Mouse (Mus musculus): Measurements from ENCODE around the gene Aunip.
A peak's percentile ranks its signal among the peaks of the same experiment; 100 is the strongest.

Gene Aunip

DNA sequence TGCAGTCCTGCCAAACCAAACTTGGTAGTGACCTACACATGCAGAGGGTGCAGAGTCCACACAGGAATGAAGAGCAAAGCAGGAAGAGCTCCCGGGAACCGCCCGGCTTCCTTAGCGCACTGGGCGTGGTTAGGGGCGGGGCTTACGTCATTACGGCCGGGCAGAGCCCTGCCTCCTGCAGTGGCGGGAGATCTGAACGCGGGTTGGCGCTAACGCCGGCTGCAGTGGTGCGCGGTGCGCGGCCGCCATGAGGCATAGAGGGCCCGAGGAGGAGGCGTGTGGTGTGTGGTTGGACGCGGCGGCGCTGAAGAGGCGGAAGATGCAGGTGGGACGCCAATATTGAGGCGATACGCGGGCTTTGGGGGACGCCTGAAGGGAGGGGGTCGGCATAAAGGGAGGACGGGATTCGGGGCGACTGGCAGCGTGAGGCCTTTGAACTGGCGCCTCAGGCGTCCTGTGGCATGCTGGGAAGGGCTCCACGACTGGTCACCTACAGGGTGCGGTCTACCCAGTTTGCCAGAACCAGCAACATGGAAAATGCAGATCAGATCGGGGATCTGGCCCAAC lies at the start of gene Aunip:
Gene Aunip (plus strand): TSS at position 155 of the 567 bp plus-strand sequence.
- DNase-seq (ENCODE audit: low read depth) = peak; percentile 96

DNA sequence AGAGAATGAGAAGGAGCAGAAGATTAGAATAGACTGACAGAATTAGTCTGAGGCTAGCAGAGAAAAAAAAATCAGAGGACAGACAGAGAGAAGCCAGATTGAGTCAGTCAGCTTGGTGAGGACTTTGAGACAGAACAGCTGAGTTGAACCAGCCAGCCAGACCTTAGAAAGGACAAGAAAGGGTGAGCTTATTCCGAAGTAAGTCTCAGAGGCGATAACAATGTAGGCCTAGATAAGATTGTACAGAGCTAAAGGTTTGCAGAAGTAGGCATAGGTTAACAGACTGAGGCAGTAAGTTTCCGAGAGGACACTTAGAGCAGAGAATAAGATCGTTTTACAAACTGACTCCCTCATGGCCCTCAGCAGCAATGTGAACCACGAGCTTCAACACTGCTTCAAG lies 49.5 kb upstream of the Aunip start:
- DNase-seq (ENCODE audit: low read depth) = no peak

DNA sequence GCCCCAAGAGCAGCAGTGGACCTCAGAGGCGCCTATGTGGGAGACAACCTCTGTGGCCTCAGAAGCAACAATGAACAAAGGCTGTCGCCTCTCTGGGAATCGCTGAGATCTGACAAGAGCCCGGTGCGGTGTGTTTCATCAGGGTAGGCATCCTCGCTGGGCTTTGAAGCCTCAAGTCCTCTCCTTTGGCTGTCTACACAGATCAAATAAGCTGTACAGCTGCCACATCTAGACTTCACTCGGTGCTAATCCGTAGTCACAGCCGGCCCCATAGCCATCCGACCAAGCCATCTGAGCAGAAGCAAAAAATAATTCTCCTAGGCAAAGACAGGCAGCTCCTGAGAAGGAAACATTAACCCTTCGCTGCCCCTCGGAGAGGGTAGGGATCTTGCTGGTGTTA lies 45.0 kb upstream of the Aunip start:
- DNase-seq (ENCODE audit: low read depth) = no peak

DNA sequence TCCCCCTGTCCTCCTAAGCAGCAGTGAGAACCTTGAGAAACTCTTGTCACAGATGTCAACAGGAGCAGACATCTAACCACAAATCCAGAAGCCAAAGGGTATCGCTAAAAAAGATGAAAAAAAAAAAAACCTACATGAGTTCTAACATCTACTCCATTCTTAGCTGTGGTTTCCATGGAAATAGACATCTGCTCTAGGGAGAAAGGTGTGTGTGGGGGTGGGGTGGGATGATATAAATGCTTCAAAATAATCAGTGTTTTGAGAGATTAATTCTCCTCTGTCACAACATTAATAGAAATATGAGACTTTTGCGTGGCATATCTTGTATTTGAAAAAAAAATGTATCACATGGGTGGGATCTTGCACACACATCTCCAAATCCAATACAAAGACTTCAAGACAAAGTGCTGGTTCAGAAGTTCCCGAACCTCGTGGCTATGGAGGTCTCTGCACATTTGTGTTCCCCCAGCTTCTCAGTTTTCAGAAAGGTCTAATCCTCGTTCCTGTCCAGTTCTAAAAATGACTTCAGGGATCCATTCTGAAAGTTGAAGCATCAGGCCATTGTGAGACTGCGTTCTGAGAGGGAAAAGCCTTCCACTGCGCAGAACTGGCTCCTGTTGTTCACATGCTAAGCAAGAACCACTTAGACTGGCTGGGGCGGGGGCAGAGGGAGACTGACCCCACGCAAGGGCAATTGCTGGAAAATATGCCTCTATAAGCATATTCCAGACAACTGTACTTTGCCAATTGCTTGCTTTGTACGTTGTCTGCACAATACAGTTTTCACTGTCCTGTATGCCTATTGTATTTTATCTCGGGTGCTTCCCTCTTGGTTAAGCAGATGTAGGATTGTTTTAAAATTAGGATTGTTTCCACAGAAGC lies 44.2 kb upstream of the Aunip start:
- DNase-seq (ENCODE audit: low read depth) = no peak

DNA sequence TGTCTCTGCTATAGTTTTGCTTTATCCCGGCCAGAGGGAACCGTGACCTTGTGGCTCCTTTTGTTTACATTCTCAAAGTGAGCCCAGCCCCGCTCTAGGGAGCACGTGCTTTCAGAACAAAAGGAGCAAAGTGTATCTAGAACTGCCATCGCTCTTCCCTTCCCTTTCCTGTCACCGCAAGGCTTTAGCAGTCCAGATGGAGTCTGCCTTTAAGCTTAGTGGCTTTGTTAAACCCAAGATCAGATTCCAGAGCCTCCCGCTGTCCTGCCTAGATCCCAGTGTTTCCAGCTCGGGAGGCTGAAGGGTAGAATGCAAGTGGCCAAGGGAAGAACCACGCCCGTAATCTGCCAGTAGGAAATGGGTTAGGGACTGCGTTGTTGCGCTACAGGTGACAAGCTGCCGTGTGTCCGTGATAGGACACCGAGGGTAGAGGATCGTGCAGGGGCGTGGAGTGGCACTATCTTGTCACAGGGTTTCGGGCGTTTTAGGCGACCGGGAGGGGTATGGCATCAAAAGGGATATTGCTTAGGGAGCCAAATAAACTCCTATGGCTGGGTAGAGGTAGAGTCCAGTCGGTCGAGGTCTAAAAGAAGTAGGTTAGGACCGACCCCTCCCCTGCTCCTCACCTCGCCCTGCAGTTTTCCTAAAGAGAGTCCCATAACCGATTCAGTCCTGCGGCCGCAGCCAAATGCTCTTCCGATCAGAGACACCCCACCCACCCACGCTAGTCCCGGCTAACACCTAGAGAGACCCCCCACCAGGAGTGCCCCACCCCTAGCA lies 43.2 kb upstream of the Aunip start:
- DNase-seq (ENCODE audit: low read depth) = peak; percentile 69

DNA sequence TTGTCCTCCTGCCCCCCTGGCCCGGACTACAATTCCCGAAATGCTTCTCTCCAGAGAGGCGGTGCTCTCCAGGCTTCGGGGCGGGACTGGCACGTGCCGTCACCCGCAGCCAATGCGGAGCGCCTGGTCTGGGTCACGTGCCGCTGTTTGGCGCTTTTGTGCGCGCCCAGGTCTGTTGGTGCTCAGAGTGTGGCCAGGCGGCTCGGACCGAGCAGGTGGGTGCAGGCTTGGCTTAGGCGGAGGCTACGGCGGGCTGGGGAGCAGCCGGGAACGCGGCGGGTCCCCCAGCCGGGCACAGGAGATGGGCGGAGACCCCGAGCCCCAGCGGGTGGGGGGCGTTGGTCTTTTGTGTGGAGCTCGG lies 42.6 kb upstream of the Aunip start, which contains the start of gene Stmn1:
Gene Stmn1 (plus strand): TSS at position 106 of the 361 bp plus-strand sequence.
- DNase-seq (ENCODE audit: low read depth) = peak; percentile 96

DNA sequence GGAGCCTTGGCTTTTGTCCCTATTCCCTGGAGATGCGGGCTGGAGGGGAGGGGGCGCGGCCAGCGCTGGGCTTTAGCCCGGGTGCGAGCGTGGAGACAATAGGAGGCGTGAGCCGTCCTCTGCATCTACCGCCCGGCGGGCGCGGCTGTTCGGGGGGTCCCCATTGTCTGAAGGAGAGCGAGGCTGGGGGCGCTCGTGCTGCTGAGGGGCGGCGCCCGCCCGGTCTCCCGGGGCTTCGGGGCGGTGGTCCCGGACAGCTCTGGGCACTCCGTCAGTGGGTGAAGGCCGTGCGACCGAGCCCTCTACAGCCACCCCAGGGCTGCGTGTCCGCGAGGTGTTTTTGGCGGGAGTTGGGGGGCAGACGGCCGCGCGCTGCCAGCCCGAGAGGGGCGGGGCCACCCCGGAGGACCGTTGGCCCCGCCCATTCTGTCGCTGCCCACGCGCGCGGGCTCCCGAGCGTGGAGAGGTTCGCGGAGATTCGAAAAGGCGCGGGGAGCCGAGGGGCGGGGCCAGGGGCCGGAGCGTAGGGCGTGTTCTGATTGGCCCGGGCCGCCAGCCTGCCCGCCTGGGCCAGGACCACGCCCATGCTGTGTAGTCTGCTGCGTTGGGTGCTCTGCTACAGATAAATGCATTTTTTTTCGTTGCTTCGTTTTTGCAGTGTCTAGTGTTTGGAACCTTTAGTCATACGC lies 42.1 kb upstream of the Aunip start:
- peak; percentile 92 for DNase-seq (ENCODE audit: low read depth)

DNA sequence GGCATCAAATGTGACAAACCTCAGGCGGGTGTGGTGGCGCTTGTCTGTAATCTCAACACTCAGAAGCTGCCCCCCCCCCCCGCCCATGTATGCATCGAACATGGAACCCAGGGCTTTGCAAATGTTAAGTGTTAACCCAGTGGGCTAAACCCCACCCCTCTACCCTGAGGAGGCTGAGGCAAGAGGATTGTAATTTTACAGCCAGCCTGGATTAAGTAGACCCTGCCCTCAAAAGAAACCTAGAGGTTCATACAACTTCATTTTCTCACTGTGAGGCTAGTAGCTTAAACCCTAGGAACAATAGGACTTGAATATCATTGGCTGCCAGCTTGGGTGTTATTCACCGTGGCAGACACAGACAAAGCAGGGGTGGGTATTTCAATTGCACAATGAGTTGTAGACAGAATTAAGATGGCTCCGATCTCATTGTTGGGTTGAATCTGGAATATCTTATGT lies 41.4 kb upstream of the Aunip start:
- DNase-seq (ENCODE audit: low read depth) = no peak

DNA sequence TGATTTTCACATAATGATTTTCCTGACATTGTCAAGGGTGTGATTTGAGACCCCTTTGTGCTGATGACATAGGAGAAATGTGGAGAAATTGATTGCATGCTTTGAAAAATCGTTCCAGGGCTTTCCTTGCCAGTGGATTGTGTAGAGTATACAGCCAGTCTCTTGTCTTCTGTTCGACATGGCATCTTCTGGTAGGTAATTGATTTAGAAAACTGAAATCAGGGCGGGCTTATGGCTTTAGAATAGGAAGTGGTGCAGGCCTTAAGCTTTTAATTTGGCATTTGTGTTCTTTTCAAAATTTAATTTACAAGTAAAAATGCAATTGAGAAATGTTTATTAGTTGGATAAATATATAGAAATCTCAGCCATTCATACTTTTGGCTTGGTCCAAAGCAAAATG lies 40.8 kb upstream of the Aunip start:
- no peak for DNase-seq (ENCODE audit: low read depth)

DNA sequence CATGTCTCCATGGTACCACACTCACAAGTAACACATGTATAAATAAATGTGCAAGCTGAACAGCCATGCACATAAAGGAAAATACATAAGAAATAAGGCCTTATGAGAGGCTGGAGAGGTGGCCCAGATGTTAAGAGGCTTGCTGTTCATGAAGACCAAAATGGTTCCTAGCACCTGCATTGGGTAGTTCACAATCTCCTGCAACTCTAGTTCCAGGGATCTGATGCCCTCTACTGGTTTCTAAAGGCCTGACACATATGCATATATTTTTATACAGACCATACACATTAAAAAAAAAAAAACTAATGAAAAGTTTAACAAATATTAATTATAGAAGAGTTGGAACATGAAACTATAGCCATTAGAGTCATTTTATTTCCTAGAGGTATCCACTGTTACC lies 39.3 kb upstream of the Aunip start:
- DNase-seq (ENCODE audit: low read depth) = peak; percentile 70

DNA sequence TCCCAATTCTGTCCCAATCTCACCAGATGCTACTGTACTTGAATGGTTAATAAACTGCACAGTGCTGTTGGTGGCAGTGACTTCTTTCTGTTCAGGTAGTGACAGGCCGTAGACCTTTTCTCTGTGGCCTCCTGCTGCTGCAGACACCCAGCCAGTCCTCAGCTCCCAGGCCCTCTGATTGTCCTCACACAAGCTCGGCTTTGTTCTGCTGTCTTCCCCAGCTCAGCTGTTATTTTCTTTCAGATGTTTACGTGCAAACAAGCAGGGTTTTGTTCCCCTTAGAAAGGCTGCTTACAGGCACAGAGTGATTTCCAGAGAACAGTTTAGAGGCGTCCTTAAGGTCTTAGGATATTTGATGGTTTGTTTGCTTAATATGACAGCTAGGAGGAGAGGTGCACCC lies 37.0 kb upstream of the Aunip start:
- DNase-seq (ENCODE audit: low read depth) = no peak

DNA sequence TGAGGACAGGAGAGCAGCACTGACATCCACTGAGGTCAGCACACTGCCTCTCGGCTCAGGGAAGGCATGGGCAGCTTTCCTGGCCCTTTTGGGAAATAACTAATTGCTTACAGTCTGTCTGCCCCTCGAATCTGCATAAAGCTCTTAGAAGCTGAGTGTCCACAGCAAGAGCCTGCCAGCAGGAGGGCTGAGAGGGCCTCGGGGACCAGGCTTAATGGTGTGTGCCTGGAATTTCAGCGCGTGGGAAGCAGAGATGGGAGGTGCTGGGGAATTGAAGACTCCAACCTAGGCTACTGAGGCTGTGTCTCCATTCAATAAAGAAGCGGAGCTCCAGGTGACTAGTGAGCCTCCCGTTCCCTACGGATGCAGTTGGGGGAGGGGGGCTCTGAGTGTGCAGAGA lies 36.6 kb upstream of the Aunip start:
- no peak for DNase-seq (ENCODE audit: low read depth)

DNA sequence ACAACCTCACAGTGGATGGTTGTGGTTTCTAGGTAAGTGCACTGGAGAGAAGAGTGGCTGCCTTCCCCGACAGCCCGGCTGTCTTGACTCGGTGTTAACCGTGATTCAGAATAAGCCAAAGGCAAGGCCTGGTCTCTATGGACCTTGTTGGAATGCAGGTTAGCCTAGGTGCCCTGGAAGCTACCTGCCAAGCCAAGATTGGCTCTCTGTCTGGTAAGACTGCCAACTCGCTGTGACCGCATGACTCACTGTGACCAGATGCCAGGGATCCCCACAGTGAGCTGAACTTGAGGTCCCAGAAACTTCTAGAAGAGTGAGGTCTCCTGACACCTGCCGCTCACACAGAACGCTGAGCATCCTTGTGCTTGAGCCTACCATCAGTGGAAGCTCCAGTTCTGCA lies 33.9 kb upstream of the Aunip start:
- no peak for DNase-seq (ENCODE audit: low read depth)

DNA sequence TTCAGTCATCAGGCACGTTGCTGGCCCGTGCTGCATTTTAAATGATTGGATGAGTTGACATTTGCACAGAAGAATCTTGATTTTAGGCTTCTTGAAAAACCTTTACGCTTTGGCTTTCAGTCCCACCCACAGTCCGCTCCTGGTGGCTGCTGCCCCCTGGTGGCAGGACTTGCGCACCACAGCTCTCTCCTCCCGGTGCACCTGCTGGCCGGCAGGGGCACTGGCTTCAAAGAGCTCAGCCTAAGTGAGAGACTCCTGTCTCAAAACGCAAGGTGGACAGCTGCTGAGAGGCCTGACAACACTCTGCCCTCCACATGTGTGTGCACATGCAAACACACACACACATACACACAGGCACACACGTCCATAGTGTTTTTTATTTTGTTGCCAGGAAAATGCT lies 32.8 kb upstream of the Aunip start:
- DNase-seq (ENCODE audit: low read depth) = peak; percentile 90

DNA sequence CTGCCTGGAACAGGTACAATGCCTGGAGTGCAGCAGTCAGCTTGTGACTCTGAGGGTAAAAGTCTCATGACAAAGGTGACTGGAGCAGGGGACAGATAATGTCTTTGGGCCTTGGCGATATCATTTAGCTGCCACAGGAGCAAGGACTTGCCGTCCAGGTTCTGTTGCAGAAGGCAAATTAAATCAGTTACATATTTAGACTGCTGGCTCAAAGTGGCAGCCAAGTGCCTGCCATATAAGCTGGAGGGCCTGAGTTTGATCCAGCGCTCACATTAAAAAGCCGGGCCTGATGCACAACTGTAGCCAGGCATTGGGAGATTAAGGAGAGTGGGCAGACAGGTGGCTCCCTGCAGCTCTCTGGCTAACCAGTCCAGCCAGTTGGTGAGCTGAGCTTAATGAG lies 31.0 kb upstream of the Aunip start:
- no peak for DNase-seq (ENCODE audit: low read depth)

DNA sequence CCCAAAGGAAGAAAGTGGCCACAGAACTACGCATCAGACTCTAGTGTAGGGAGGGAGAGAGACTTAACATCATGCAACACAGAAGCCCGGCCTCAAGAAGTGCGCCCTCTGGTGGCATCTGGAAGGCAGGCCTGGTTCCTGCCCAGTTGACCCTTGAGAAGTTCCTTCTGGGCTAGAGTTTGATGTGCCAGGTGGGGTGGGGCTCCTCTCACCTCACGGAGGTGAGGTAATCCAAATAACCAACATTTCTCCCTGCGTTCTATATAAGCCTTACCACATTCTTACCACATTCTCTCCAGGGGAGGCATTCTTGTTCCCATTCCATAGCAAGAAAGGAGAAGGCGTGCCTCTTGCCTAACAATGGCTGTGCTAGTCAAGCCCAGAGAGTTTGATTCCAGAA lies 29.9 kb upstream of the Aunip start:
- peak; percentile 88 for DNase-seq (ENCODE audit: low read depth)

DNA sequence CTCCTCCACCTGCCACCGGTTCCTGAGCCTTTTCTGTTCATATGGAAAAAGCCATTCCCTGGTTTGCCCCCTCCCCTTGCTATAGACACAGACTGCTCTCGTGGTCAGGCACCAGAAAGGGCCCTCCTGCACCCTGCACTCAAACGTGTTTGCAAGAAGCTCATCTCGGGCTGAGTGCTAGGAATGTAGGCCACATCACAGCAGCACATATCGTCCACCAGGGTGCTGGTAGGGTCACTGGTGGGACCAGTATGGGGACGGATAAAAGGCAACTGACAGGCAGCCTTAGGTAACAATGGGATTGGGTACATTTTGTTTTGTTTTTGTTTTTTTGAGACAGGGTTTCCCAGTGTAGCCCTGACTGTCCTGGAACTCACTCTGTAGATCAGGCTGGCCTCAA lies 29.5 kb upstream of the Aunip start:
- no peak for DNase-seq (ENCODE audit: low read depth)

DNA sequence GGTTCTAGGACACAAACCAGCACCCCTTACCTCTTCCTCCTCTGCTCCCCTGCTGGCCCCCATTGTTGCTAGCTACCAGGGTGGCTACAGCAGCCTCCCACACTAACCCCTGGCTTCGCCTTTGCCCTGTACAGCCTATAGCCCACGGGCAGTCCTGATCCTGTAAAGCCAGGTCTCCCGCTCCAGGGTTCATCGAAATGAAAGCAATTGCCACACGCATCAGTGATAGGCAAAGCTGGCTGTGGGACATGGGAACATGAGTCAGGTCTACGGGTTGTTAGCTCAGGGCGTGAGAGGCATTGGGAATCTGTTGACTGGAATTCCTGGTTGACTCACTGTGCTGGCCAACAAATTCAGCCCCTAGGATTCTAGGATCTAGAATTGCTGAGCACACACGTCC lies 28.4 kb upstream of the Aunip start:
- no peak for DNase-seq (ENCODE audit: low read depth)

DNA sequence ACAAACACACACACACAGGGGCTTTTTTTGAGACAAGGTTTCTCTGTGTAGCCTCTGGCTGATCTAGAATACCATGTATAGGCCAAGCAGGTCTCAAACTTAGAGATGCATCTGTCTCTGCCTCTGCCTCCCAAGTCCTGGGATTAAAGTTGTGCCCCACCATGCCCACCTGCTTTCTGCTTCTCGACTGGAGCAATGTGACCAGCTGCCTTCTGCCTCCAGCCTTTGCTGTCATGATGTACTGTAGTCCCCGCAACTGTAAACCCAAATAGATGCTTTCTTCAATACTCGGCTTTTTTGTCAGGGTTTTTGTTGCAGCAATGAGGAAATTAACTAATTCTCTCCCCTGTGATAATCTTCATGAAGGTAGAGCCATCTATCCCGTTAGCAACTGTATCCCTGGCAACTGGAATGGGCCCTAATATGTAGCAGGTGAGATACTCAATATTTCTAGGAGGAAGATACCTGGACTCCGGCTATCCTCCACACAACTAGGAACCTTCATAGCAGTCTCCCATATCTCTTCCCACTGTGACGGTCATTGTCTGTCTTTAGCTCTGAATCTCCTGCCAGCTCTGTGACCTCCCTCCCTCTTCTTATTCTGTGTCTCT lies 27.6 kb upstream of the Aunip start:
- no peak for DNase-seq (ENCODE audit: low read depth)

DNA sequence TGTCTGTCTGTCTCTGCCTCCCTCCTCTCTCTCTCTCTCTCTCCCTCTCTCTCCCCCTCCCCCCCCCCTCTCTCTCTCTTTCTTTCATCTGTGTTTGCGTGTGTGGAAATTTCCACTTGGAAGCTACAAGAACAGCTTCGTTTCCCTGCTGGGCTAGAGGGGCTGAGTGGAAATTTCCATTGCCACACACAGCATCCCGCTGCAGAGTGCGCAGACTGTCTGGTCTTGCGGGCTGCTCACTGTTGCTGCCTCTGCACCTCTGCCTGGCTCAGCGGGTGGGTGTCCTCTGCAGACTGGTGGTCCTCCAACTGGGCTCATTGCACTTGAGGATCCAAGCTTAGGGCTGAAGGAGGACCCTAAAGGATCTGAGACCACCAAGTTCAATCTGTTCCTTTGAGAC lies 27.1 kb upstream of the Aunip start:
- no peak for DNase-seq (ENCODE audit: low read depth)

DNA sequence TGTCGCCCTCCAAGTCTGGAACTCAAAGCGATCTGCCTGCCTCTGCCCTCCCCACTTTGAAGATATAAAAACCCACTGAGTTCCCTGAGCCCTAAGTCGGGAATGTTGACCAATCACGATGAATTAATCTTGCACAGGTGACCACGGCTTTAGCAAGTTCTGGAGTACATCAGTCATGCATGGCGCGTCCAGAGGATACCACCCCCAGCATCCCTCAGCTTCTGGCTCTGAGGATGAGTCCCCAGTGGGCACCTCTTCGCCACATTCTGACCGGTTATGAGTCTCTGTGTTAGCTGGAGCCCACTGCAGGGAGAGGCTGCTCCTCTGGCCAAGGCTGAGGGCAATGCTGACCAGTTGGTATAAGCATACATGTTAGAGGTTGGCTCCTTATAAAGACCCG lies 26.6 kb upstream of the Aunip start:
- no peak for DNase-seq (ENCODE audit: low read depth)

Measured in 416B (cell line).